Mouse (Mus musculus) kidney, adult 2 months (tissue): ENCODE measurements at regions not wholly inside any gene's neighbourhood (a gene's known extent, or its start where the extent isn't known, plus 50 kb on each side); places are given as distances from the start of the nearest gene placed in this dataset.

Experiments used
- CTCF ChIP-seq: fragments of 200-500 bp; conservative IDR thresholded peaks from 2 replicates; pipeline ENCODE4 v1.5.1; 2011; ENCODE audit warnings: low read depth, mild to moderate bottlenecking, control low read depth, low read length, moderate library complexity, mixed read lengths; ENCODE audit not compliant: insufficient read depth, insufficient read length
- POLR2A ChIP-seq: fragments of 200-500 bp; IDR thresholded peaks from one replicate; pipeline ENCODE4 v1.6.1; 2011; ENCODE audit warnings: low read depth, low read length, control low read depth

GRCm38 (mm10) chr2:101139931-101140330 is 484.6 kb upstream of the Rag2 start:
- no peak for TF ChIP-seq POLR2A
- TF ChIP-seq CTCF, result no peak
